Mouse (Mus musculus) hindbrain, embryonic 11.5 days (tissue): ENCODE measurements at regions not wholly inside any gene's neighbourhood (a gene's known extent, or its start where the extent isn't known, plus 50 kb on each side); places are given as distances from the start of the nearest gene placed in this dataset.

Experiments used
- ATAC-seq: fragments of 200-750 bp; cut with Nextera tagmentation; 2 replicates; pipeline ENCODE4 v1.8.0; 2017; ENCODE audit warnings: mild to moderate bottlenecking, moderate TSS enrichment, moderate library complexity; ENCODE audit not compliant: low FRiP score
- DNase-seq: peaks from one replicate; pipeline ENCODE4 v3.0.0-alpha.2; 2015; ENCODE audit warnings: low spot score
- H3K27ac ChIP-seq: fragments of 300-500 bp; sonication (generic); 2 replicates; pipeline ENCODE4 v1.5.1; 2014; ENCODE audit warnings: mild to moderate bottlenecking, low read depth, low read length
- H3K27me3 ChIP-seq: fragments of 300-500 bp; sonication (generic); 2 replicates; pipeline ENCODE4 v1.6.1; 2014; ENCODE audit warnings: mild to moderate bottlenecking, low read length, moderate library complexity, mixed read lengths; ENCODE audit not compliant: control insufficient read depth, insufficient read depth
- H3K36me3 ChIP-seq: fragments of 300-500 bp; sonication (generic); 2 replicates; pipeline ENCODE4 v1.6.1; 2014; ENCODE audit warnings: mild to moderate bottlenecking, low read length, moderate library complexity, mixed read lengths; ENCODE audit not compliant: control insufficient read depth, insufficient read depth
- H3K4me1 ChIP-seq: fragments of 300-500 bp; sonication (generic); replicated peaks from 2 replicates; pipeline ENCODE4 v1.6.1; 2014; ENCODE audit warnings: low read length, mixed read lengths; ENCODE audit not compliant: control insufficient read depth, insufficient read depth
- H3K4me2 ChIP-seq: fragments of 300-500 bp; sonication (generic); replicated peaks from 2 replicates; pipeline ENCODE4 v1.6.1; 2014; ENCODE audit warnings: mild to moderate bottlenecking, low read depth, low read length
- H3K4me3 ChIP-seq: fragments of 300-500 bp; sonication (generic); 2 replicates; pipeline ENCODE4 v1.5.1; 2014; ENCODE audit warnings: low read depth, low read length
- H3K9ac ChIP-seq: fragments of 300-500 bp; sonication (generic); 2 replicates; pipeline ENCODE4 v1.6.1; 2014; ENCODE audit warnings: low read depth, low read length
- H3K9me3 ChIP-seq: fragments of 300-500 bp; sonication (generic); 2 replicates; pipeline ENCODE4 v1.6.1; 2016; ENCODE audit warnings: low read length; ENCODE audit not compliant: control insufficient read depth
- WGBS: fragments of 180-500 bp; shearing (Covaris S2); extraction: QIAGEN DNeasy Blood & Tissue Kit; methylation state at CpG from one replicate; pipeline ENCODE4 v1.1.7; 2014; 5-methylcytosine and 5-hydroxymethylcytosine counted together

DNA sequence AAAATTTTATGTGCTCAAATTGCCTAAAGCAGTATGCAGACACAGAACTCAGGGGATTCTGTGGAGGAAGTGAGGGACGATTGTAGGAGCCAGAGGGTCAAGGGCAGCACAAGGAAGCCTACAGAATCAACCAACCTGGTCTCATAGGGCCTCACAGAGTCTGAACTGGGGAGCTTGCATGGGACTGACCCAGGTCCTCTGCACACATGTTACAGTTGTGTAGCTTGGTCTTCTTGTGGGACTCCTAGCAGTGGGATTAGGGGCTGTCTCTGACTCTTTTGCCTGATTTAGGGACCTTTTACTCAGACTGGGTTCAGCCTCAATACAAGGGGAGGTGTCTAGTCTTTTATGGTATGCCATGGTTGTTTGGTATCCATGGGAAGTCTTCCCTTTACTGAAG lies 60.2 kb upstream of the Mtpn start:
- DNase-seq (no peak), ATAC-seq (no peak)
- WGBS: 74% methylated on average over 1 of the region's 1 CpGs
- Histone ChIP-seq H3K36me3 (no peaks in the 10 kb centered on the region), H3K4me3 (no peak overlapping the region), H3K9me3 (no peaks in the 10 kb centered on the region), H3K4me2 (no peak overlapping the region), H3K4me1 (no peaks in the 10 kb centered on the region), H3K9ac (no peak overlapping the region), H3K27me3 (no peaks in the 10 kb centered on the region), H3K27ac (no peak overlapping the region)

DNA sequence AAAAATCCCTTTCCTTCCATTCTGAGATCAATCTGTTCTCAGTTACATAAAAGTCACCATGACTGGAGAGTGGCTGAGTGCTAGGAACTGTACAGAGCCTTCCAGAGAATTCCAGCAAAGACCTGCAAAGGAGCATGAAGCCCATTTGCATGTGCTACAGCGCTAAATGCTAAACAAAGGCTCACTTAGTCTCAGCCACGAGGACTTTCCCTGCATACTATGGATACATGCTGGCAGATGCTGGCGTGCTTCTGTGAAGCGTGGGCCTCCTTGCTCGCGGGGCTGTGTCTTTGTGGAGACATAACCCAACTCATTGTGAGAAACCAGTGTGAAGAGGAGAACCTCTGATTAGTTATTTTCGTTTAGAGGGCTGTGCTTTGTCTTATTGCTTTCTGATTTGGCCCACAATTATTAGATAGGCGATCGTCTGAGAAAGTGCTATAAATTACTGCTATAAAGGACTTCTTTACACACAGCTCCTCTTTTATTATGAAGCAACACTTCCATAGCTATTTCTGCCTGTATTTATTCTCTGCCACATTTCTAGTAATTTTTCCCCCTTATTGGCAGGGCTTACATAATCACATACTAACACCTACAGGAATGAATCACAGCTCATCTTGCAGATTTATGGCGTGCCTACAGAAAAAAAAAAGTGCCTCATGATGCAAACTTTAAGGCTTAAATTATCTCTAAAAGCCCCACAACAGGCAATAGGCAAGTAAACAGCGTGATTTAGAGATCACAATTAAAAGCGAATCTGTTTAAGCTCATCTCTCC lies 58.9 kb upstream of the Mtpn start:
- H3K9ac ChIP-seq: no peak overlapping the region
- H3K4me1 ChIP-seq: no peaks in the 10 kb centered on the region
- 80% methylated on average over 12 of the region's 12 CpGs for WGBS
- H3K36me3 ChIP-seq: no peaks in the 10 kb centered on the region
- H3K27me3 ChIP-seq: no peaks in the 10 kb centered on the region
- no peak for ATAC-seq
- no peak for DNase-seq
- no peak overlapping the region for H3K4me3 ChIP-seq
- H3K9me3 ChIP-seq: no peaks in the 10 kb centered on the region
- no peak overlapping the region for H3K27ac ChIP-seq
- no peak overlapping the region for H3K4me2 ChIP-seq

DNA sequence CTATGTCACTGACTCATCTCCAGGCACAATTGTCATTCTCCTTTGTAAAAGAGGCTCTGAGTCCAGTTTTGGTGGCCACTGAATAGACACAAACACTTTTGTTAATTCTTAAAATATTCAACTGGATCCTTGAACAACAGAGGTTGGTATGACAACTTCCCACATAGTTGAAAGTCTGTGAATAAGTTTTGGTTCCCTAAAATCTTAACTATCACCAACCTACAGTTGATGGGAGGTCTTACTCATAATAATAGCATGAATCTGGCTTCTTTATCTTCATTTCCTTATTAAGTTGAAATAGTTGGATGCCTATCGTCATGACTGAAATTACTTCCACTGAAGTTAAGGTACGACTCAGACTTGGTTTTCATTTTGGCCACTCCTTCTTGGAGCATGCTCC lies 55.3 kb upstream of the Mtpn start:
- H3K4me2 ChIP-seq: no peak overlapping the region
- no peaks in the 10 kb centered on the region for H3K36me3 ChIP-seq
- H3K9me3 ChIP-seq: no peaks in the 10 kb centered on the region
- WGBS: 90% methylated on average over 2 of the region's 2 CpGs
- H3K9ac ChIP-seq: no peak overlapping the region
- DNase-seq (no peak), ATAC-seq (no peak)
- H3K4me3 ChIP-seq: no peak overlapping the region
- H3K27ac ChIP-seq: no peak overlapping the region
- H3K4me1 ChIP-seq: no peaks in the 10 kb centered on the region
- H3K27me3 ChIP-seq: no peaks in the 10 kb centered on the region

DNA sequence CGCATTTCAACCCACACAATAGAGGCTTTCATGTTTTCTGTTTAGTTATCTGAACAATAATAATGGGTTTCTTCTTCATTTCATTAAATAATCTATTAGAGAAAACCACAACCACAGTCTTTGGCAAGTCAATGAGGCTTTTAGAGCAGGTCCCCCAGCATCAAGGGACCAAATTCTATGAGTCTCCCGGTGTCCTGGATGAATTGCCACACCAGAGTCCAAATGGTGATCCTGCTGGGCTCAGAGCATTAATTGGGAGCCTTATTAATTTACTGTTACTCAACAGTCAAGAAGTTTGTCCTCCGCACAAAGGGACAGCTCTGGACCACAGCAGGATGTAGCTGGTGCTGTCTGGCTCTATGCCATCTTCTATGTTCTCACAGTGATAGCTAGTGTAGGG lies 52.5 kb upstream of the Mtpn start:
- H3K4me3 ChIP-seq: no peak overlapping the region
- H3K27me3 ChIP-seq: no peaks in the 10 kb centered on the region
- no peak overlapping the region for H3K9ac ChIP-seq
- WGBS: 84% methylated on average over 3 of the region's 3 CpGs
- DNase-seq (no peak), ATAC-seq (no peak)
- H3K4me1 ChIP-seq: no peaks in the 10 kb centered on the region
- H3K4me2 ChIP-seq: no peak overlapping the region
- no peaks in the 10 kb centered on the region for H3K36me3 ChIP-seq
- H3K9me3 ChIP-seq: no peaks in the 10 kb centered on the region
- no peak overlapping the region for H3K27ac ChIP-seq
